Mouse (Mus musculus) forebrain, embryonic 16.5 days (tissue): ENCODE measurements around the gene Camk2n1. TPM values are rescaled to one million over a fixed set of nuclear protein-coding genes. Genes with fewer than 3 reads are reported as not detected.

Source experiments
- ATAC-seq: fragments of 200-750 bp; cut with Nextera tagmentation; 2 replicates; pipeline ENCODE4 v1.8.0; 2017; ENCODE audit warnings: mild to moderate bottlenecking, moderate library complexity
- H3K27ac ChIP-seq: fragments of 300-500 bp; sonication (generic); 2 replicates; pipeline ENCODE4 v1.5.1; 2014; ENCODE audit warnings: low read length, control low read depth
- H3K27me3 ChIP-seq: fragments of 300-500 bp; sonication (generic); replicated peaks from 2 replicates; pipeline ENCODE4 v1.6.1; 2014; ENCODE audit warnings: low read length; ENCODE audit not compliant: control insufficient read depth, insufficient read depth
- H3K36me3 ChIP-seq: fragments of 300-500 bp; sonication (generic); 2 replicates; pipeline ENCODE4 v1.6.1; 2014; ENCODE audit not compliant: control insufficient read depth, insufficient read depth
- H3K4me1 ChIP-seq: fragments of 300-500 bp; sonication (generic); replicated peaks from 2 replicates; pipeline ENCODE4 v1.6.1; 2014; ENCODE audit warnings: low read length; ENCODE audit not compliant: control insufficient read depth, insufficient read depth
- H3K4me2 ChIP-seq: fragments of 300-500 bp; sonication (generic); 2 replicates; pipeline ENCODE4 v1.6.1; 2014; ENCODE audit warnings: mild to moderate bottlenecking, low read length, control low read depth
- H3K4me3 ChIP-seq: fragments of 300-500 bp; sonication (generic); replicated peaks from 2 replicates; pipeline ENCODE4 v1.5.1; 2014; ENCODE audit warnings: mild to moderate bottlenecking, low read length, control low read depth
- H3K9ac ChIP-seq: fragments of 300-500 bp; sonication (generic); replicated peaks from 2 replicates; pipeline ENCODE4 v1.6.1; 2014; ENCODE audit warnings: low read depth, low read length, control low read depth
- H3K9me3 ChIP-seq: fragments of 300-500 bp; sonication (generic); 2 replicates; pipeline ENCODE4 v1.6.1; 2016; ENCODE audit warnings: low read length; ENCODE audit not compliant: control insufficient read depth
- WGBS: fragments of 180-500 bp; shearing (Covaris S2); extraction: QIAGEN DNeasy Blood & Tissue Kit; methylation state at CpG from one replicate; pipeline ENCODE4 v1.1.7; 2014; 5-methylcytosine and 5-hydroxymethylcytosine counted together
- polyA plus RNA-seq: library from polyadenylated mRNA; unstranded; fragments of >200 nt; fragmentation: Nextera tagmentation; extraction: Ambion mirVana; gene quantifications from 2 replicates; pipeline ENCODE4 v1.2.1, GENCODE M21; 2015

Gene Camk2n1
- polyA plus RNA-seq, 1 experiment from 2014 or later = 10.2 TPM

- under 1% methylated on average over 71 of the region's 78 CpGs for WGBS
- Histone ChIP-seq H3K9me3 (no peaks in the 10 kb centered on the region), H3K4me2 (peak overlapping the region; percentile 76), H3K4me1 (peaks cover 30% of the 10 kb centered on the region), H3K27ac (peak overlapping the region; percentile 87), H3K36me3 (no peaks in the 10 kb centered on the region), H3K4me3 (peak overlapping the region; percentile 69), H3K27me3 (0 out of 2 replicates have a peak, but pooled peaks cover 5% of the 10 kb centered on the region), H3K9ac (peak overlapping the region; percentile 59)
- peak; percentile 61 for ATAC-seq
These were observed 542 bp downstream of the Camk2n1 start for GRCm38 (mm10) chr4:138454571-138455140.

GRCm38 (mm10) chr4:138455141-138455955 is 1.2 kb downstream of the Camk2n1 start:
- Histone ChIP-seq H3K36me3 (no peaks in the 10 kb centered on the region), H3K4me3 (peak overlapping the region; percentile 69), H3K9me3 (no peaks in the 10 kb centered on the region), H3K4me2 (peak overlapping the region; percentile 76), H3K4me1 (peaks cover 30% of the 10 kb centered on the region), H3K9ac (peak overlapping the region; percentile 59), H3K27ac (peak overlapping the region; percentile 87), H3K27me3 (0 out of 2 replicates have a peak, but pooled peaks cover 5% of the 10 kb centered on the region)
- ATAC-seq = no peak
- WGBS = under 1% methylated on average over 56 of the region's 58 CpGs

GRCm38 (mm10) chr4:138455956-138456341 is 1.8 kb downstream of the Camk2n1 start:
- H3K4me1 ChIP-seq = peaks cover 30% of the 10 kb centered on the region
- H3K4me3 ChIP-seq = peak overlapping the region; percentile 69
- H3K36me3 ChIP-seq = no peaks in the 10 kb centered on the region
- no peak for ATAC-seq
- peak overlapping the region; percentile 59 for H3K9ac ChIP-seq
- H3K27ac ChIP-seq = peak overlapping the region; percentile 33; the same call in 1 of the 2 replicates
- peak overlapping the region; percentile 76 for H3K4me2 ChIP-seq
- no peaks in the 10 kb centered on the region for H3K9me3 ChIP-seq
- WGBS = under 1% methylated on average over 17 of the region's 17 CpGs
- H3K27me3 ChIP-seq = 0 out of 2 replicates have a peak, but pooled peaks cover 5% of the 10 kb centered on the region

GRCm38 (mm10) chr4:138456536-138456935 is 2.4 kb downstream of the Camk2n1 start:
- WGBS = 8% methylated on average over 6 of the region's 8 CpGs
- Histone ChIP-seq H3K4me2 (peak overlapping the region; percentile 76), H3K27ac (peak overlapping the region; percentile 6; the same call in 1 of the 2 replicates)

GRCm38 (mm10) chr4:138457091-138457490 is 3.0 kb downstream of the Camk2n1 start:
- Histone ChIP-seq H3K4me3 (peak overlapping the region; percentile 17; the same call in 1 of the 2 replicates), H3K4me1 (peaks cover 30% of the 10 kb centered on the region), H3K36me3 (no peaks in the 10 kb centered on the region), H3K9ac (no peak overlapping the region), H3K27ac (no peak overlapping the region), H3K4me2 (peak overlapping the region; percentile 24), H3K27me3 (0 out of 2 replicates have a peak, but pooled peaks cover 2% of the 10 kb centered on the region), H3K9me3 (no peaks in the 10 kb centered on the region)
- ATAC-seq = no peak
- 47% methylated on average over 4 of the region's 4 CpGs for WGBS

More at GRCm38 (mm10) chr4:138456536-138456935, 2.4 kb downstream of the Camk2n1 start:
- H3K9ac ChIP-seq = peak overlapping the region; percentile 59
- 0 out of 2 replicates have a peak, but pooled peaks cover 2% of the 10 kb centered on the region for H3K27me3 ChIP-seq
- H3K4me1 ChIP-seq = peaks cover 30% of the 10 kb centered on the region
- peak overlapping the region; percentile 69 for H3K4me3 ChIP-seq
- ATAC-seq = no peak
- no peaks in the 10 kb centered on the region for H3K36me3 ChIP-seq
- H3K9me3 ChIP-seq = no peaks in the 10 kb centered on the region

GRCm38 (mm10) chr4:138458171-138458570 is 4.1 kb downstream of the Camk2n1 start:
- Histone ChIP-seq H3K4me2 (no peak overlapping the region), H3K9me3 (no peaks in the 10 kb centered on the region), H3K27ac (no peak overlapping the region), H3K27me3 (0 out of 2 replicates have a peak, but pooled peaks cover 2% of the 10 kb centered on the region), H3K9ac (no peak overlapping the region), H3K4me3 (no peak overlapping the region), H3K4me1 (peaks cover 32% of the 10 kb centered on the region), H3K36me3 (no peaks in the 10 kb centered on the region)
- WGBS = 84% methylated on average over 7 of the region's 7 CpGs
- ATAC-seq = no peak

GRCm38 (mm10) chr4:138458735-138459440 is 4.8 kb downstream of the Camk2n1 start:
- H3K4me2 ChIP-seq = no peak overlapping the region
- H3K4me3 ChIP-seq = no peak overlapping the region
- no peak for ATAC-seq
- H3K27ac ChIP-seq = no peak overlapping the region
- H3K36me3 ChIP-seq = no peaks in the 10 kb centered on the region
- 50% methylated on average over 5 of the region's 5 CpGs for WGBS
- H3K9ac ChIP-seq = no peak overlapping the region
- peaks cover 33% of the 10 kb centered on the region for H3K4me1 ChIP-seq
- H3K9me3 ChIP-seq = no peaks in the 10 kb centered on the region
- H3K27me3 ChIP-seq = 0 out of 2 replicates have a peak, but pooled peaks cover 2% of the 10 kb centered on the region

GRCm38 (mm10) chr4:138459775-138460174 is 5.7 kb downstream of the Camk2n1 start:
- WGBS = 81% methylated on average over 6 of the region's 6 CpGs
- Histone ChIP-seq H3K4me2 (no peak overlapping the region), H3K9me3 (no peaks in the 10 kb centered on the region), H3K27ac (no peak overlapping the region), H3K4me3 (no peak overlapping the region), H3K4me1 (peaks cover 42% of the 10 kb centered on the region), H3K36me3 (no peaks in the 10 kb centered on the region), H3K27me3 (0 out of 2 replicates have a peak, but pooled peaks cover 2% of the 10 kb centered on the region), H3K9ac (no peak overlapping the region)
- no peak for ATAC-seq

- no peaks in the 10 kb centered on the region for H3K9me3 ChIP-seq
- H3K36me3 ChIP-seq = no peaks in the 10 kb centered on the region
- no peak overlapping the region for H3K27ac ChIP-seq
- no peak overlapping the region for H3K9ac ChIP-seq
- no peak overlapping the region for H3K4me3 ChIP-seq
- no peak overlapping the region for H3K4me2 ChIP-seq
- no peak for ATAC-seq
- 0 out of 2 replicates have a peak, but pooled peaks cover 2% of the 10 kb centered on the region for H3K27me3 ChIP-seq
- H3K4me1 ChIP-seq = peaks cover 41% of the 10 kb centered on the region
- 31% methylated on average over 9 of the region's 9 CpGs for WGBS
These were observed 6.8 kb downstream of the Camk2n1 start for GRCm38 (mm10) chr4:138460910-138461309.
